Mouse (Mus musculus) bone marrow macrophage, adult 2 months (primary cell): ENCODE data around the gene Chd6.

Source experiments
- CTCF ChIP-seq: IDR thresholded peaks from 2 replicates; pipeline ENCODE4 v1.5.1; 2012; ENCODE audit warnings: low read depth, mild to moderate bottlenecking, low read length, moderate library complexity
- POLR2A ChIP-seq: IDR thresholded peaks from 2 replicates; pipeline ENCODE4 v1.6.1; 2012; ENCODE audit warnings: mild to moderate bottlenecking, low read depth, low read length, borderline replicate concordance

DNA sequence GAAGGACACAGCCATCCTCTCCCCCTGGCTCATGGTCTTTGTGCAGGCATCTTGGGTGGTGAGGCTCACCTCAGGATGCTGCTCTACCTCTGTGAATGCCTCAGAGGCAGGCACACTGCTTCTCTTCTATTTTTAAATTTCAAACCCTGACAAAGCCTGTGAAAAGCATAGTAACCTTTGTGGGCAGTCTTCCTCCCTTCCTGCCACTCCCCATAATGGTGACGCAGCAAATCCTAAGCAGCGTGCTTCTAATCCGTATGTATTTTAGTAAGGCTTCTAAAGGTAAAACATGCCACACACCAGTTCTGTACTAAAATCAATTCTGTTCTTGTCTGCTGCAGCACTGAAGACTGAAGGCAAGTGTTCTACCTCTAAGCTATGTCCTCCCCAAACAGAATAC lies 116.4 kb downstream of the Chd6 start:
- no peak for TF ChIP-seq POLR2A
- no peak for TF ChIP-seq CTCF
